Mouse (Mus musculus) B cell, adult 67 days (primary cell): ENCODE results near the gene Ksr1. TPM values are rescaled to one million over a fixed set of nuclear protein-coding genes. Genes with fewer than 3 reads are reported as not detected.

ENCODE experiments used
- total RNA-seq, 2 experiments: library from RNA; stranded (reverse); gene quantifications; 4 replicates each; pipeline ENCODE4 v1.2.4; 2023

The Ksr1 gene
- 10 to 100 TPM; 12.9 to 14.7 TPM for total RNA-seq

GRCm38 (mm10) chr11:79146331-79146767 is at the start of gene Ksr1:
Gene Ksr1, minus strand, starts transcription at chr11:79146407.

GRCm38 (mm10) chr11:78984483-78985177 is 161.6 kb downstream of the Ksr1 start, which contains the start of gene Lgals9:
Gene Lgals9, minus strand, starts transcription at chr11:78984946.

Other genes with a start within 250 kb of the Ksr1 start
- not detected for gene Nos2, start 225.6 kb downstream of the Ksr1 start, total RNA-seq
- 100 to 1,000 TPM; 120 to 141 TPM for gene Lgals9, start 161.5 kb downstream of the Ksr1 start, total RNA-seq
- gene Wsb1, start 108.3 kb upstream of the Ksr1 start, total RNA-seq, result 100 to 1,000 TPM; 150 to 156 TPM
- 1 to 10 TPM; 1.9 to 3.1 TPM for gene Gm9964, start 150.5 kb upstream of the Ksr1 start, total RNA-seq
- 10 to 100 TPM; 31.6 to 35.8 TPM for gene Nf1, start 193.3 kb upstream of the Ksr1 start, total RNA-seq